Mouse (Mus musculus) liver, adult 2 months (tissue): ENCODE data around the gene P3h4.

Experiments
- CTCF ChIP-seq: fragments of 200-500 bp; IDR thresholded peaks from 2 replicates; pipeline ENCODE4 v1.5.1; 2011; ENCODE audit warnings: low read depth, low read length, control low read depth
- POLR2A ChIP-seq: fragments of 200-500 bp; IDR thresholded peaks from 2 replicates; pipeline ENCODE4 v1.6.1; 2011; ENCODE audit warnings: low read length, control low read depth; ENCODE audit not compliant: insufficient read depth; ENCODE audit errors: extremely low read depth

DNA sequence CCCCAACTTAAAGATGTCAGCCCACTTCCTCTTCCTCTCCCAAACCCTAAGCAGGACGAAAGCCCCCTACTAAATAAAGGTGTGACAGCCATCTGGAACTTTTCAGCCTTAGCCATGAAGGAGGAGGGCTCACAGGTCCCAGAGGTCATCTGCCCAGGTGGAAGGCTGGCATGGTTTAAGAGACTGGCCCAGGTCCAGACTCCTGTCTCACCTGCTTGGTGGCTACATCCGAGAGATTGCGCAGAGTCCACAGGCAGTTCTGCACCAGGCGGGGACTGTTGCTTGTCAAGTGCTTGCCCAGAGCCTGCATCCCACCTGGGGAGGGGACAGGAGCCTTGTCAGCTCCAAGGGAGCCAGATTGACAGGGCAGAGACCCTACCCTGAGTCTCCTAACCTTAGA is 35.3 kb downstream of the P3h4 start:
- no peak for TF ChIP-seq POLR2A
- TF ChIP-seq CTCF = no peak
